Mouse (Mus musculus): ENCODE measurements at regions not wholly inside any gene's neighbourhood (a gene's known extent, or its start where the extent isn't known, plus 50 kb on each side); places are given as distances from the start of the nearest gene placed in this dataset.
A peak's percentile ranks its signal among the peaks of the same experiment; 100 is the strongest.

GRCm38 (mm10) chr8:41648276-41648675, 231.4 kb upstream of the Frg1 start:
- DNase-seq (ENCODE audit: inconsistent age in 2 of 2, low spot score in 1 of 2): no peak

GRCm38 (mm10) chr8:41644626-41645025, 227.8 kb upstream of the Frg1 start:
- no peak for DNase-seq (ENCODE audit: inconsistent age in 2 of 2, low spot score in 1 of 2)

- no peak for DNase-seq (ENCODE audit: inconsistent age in 2 of 2, low spot score in 1 of 2)
Observed at GRCm38 (mm10) chr8:41623841-41624240, 207.0 kb upstream of the Frg1 start.

- DNase-seq (ENCODE audit: inconsistent age in 2 of 2, low spot score in 1 of 2): no peak
Observed at GRCm38 (mm10) chr8:41600255-41600654, 183.4 kb upstream of the Frg1 start.

- DNase-seq (ENCODE audit: inconsistent age in 2 of 2, low spot score in 1 of 2): no peak
Observed at GRCm38 (mm10) chr8:41594446-41594845, 177.6 kb upstream of the Frg1 start.

- DNase-seq (ENCODE audit: inconsistent age in 2 of 2, low spot score in 1 of 2): no peak
Observed at GRCm38 (mm10) chr8:41593666-41594042, 176.8 kb upstream of the Frg1 start.

GRCm38 (mm10) chr8:41592741-41593665, 176.1 kb upstream of the Frg1 start:
- DNase-seq (ENCODE audit: inconsistent age in 2 of 2, low spot score in 1 of 2): no peak

GRCm38 (mm10) chr8:41592174-41592573, 175.3 kb upstream of the Frg1 start:
- no peak for DNase-seq (ENCODE audit: inconsistent age in 2 of 2, low spot score in 1 of 2)

- no peak for DNase-seq (ENCODE audit: inconsistent age in 2 of 2, low spot score in 1 of 2)
Observed at GRCm38 (mm10) chr8:41588157-41588556, 171.3 kb upstream of the Frg1 start.

- DNase-seq (ENCODE audit: inconsistent age in 2 of 2, low spot score in 1 of 2): peak; percentile 48 to 86
Observed at GRCm38 (mm10) chr8:41573027-41573885, 156.4 kb upstream of the Frg1 start.

GRCm38 (mm10) chr8:41570566-41570965, 153.7 kb upstream of the Frg1 start:
- no peak for DNase-seq (ENCODE audit: inconsistent age in 2 of 2, low spot score in 1 of 2)

- DNase-seq (ENCODE audit: inconsistent age in 2 of 2, low spot score in 1 of 2): no peak
Observed at GRCm38 (mm10) chr8:41561995-41562394, 145.1 kb upstream of the Frg1 start.

- DNase-seq (ENCODE audit: inconsistent age in 2 of 2, low spot score in 1 of 2): no peak
Observed at GRCm38 (mm10) chr8:41556819-41557218, 139.9 kb upstream of the Frg1 start.

GRCm38 (mm10) chr8:41552747-41553534, 136.1 kb upstream of the Frg1 start:
- DNase-seq (ENCODE audit: inconsistent age in 2 of 2, low spot score in 1 of 2): no peak

GRCm38 (mm10) chr8:41551925-41552414, 135.1 kb upstream of the Frg1 start:
- DNase-seq (ENCODE audit: inconsistent age in 2 of 2, low spot score in 1 of 2): no peak

GRCm38 (mm10) chr8:41550095-41550420, 133.2 kb upstream of the Frg1 start:
- no peak for DNase-seq (ENCODE audit: inconsistent age in 2 of 2, low spot score in 1 of 2)

GRCm38 (mm10) chr8:41549220-41550094, 132.6 kb upstream of the Frg1 start:
- DNase-seq (ENCODE audit: inconsistent age in 2 of 2, low spot score in 1 of 2): no peak

GRCm38 (mm10) chr8:41547730-41548368, 131.0 kb upstream of the Frg1 start:
- no peak for DNase-seq (ENCODE audit: inconsistent age in 2 of 2, low spot score in 1 of 2)

- no peak for DNase-seq (ENCODE audit: inconsistent age in 2 of 2, low spot score in 1 of 2)
Observed at GRCm38 (mm10) chr8:41532212-41532611, 115.3 kb upstream of the Frg1 start.

GRCm38 (mm10) chr8:41529581-41529980, 112.7 kb upstream of the Frg1 start:
- DNase-seq (ENCODE audit: inconsistent age in 2 of 2, low spot score in 1 of 2): no peak
